Mouse (Mus musculus): ENCODE data around the gene Izumo4.

Izumo4 gene

DNA sequence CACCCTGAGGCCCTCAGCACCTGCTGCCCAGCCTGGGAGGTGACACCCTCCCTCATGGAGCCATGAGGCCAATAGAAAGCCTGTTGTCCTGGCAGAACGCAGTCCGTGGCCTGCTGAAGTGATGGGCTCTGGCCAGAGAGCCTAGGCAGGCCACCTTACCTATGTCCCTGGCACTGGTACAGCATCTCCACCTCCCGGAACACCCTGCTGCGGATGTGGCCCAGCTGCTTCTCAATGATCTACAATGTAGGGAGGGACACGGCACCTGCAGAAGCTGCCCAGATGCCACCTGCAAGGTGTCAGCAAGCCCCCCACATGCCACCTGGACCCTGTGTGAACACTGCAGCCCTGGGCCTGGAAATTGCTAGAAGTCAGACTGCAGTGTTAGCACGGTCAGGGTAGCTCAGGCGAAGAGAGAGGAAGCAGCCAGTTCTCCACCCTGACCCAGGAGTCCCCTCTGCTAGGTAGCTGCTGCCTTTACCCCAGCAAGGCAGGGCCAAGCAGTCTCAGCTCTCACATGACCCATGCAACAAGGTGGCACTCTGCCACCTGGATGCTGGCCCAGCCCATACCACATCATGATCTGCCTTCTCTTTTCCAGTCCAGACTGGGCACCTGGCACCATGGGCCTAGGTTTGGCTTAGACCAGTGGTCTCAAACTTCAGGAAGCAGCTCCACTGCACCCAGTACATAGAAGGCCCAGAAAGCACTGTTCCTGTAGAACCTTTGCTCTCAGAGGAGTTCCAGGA is 32.1 kb upstream of the Izumo4 start:
- no peak for DNase-seq (ENCODE audit: low spot score in 2 of 2)

GRCm38 (mm10) chr10:80670531-80670930 is 31.5 kb upstream of the Izumo4 start:
- no peak for DNase-seq (ENCODE audit: low spot score in 2 of 2)

DNA sequence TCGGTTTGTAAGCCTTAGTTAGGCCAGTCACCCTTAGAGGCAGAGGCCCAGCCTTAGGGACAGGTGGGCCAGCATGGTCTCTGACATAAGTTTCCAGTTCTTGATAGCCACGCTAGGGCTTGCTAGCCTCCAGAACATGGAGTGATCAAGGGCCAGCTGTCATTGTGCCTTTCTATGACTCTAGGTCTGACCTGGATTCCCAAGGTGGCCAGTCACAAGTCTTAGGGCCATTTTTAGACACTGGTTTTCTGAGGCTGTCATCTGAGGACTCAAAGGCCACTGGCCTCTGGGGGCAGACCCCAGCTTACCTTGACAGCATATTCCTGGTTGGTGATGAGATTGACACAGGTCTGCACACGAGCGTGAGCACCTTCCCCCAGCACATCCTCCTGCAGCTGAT is 30.7 kb upstream of the Izumo4 start:
- DNase-seq (ENCODE audit: low spot score in 2 of 2), result no peak

DNA sequence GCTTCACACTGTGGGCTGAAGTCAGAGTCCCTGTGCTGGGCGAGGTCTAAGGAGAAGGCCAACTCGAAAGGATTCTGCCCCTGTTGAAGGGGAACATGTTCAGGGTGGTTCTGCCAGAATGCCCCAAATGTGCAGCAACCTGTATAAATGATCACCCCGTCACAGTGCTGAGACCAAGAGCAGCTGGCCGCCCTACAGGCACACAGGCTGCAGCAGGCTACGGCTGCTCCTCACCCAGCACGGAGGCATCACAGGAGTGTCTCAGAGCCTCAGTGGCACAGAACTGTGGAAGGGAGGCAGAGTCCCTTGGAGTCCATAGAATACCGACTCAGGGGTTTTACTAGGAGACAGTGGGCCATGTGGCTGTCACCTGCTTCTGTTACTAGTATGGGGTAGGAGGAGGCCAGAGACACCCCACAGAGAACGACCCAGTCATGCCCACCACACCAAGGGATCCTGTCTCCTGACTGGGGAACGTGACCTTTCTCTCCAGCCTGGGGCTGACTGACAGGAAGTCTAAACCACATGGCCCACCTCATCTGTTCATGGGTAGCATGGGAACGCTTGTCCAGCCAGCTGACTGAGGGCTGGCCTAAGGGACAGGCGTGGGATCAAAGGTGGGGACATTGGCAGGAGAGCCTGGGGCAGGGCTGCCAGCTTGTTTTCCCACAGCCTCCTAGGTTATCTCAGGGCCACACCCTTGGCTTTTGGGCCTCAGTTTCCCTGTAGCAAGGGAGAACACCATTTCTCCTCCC is 29.9 kb upstream of the Izumo4 start:
- DNase-seq (ENCODE audit: low spot score in 2 of 2), result peak in 1 of 2 experiments; percentile 51

- DNase-seq (ENCODE audit: low spot score in 2 of 2), result no peak
Measured at GRCm38 (mm10) chr10:80673690-80674089, 28.3 kb upstream of the Izumo4 start.

- no peak for DNase-seq (ENCODE audit: low spot score in 2 of 2)
Measured at GRCm38 (mm10) chr10:80674161-80674711, 27.7 kb upstream of the Izumo4 start.

- no peak for DNase-seq (ENCODE audit: low spot score in 2 of 2)
Measured at GRCm38 (mm10) chr10:80674851-80675404, 27.1 kb upstream of the Izumo4 start.

DNA sequence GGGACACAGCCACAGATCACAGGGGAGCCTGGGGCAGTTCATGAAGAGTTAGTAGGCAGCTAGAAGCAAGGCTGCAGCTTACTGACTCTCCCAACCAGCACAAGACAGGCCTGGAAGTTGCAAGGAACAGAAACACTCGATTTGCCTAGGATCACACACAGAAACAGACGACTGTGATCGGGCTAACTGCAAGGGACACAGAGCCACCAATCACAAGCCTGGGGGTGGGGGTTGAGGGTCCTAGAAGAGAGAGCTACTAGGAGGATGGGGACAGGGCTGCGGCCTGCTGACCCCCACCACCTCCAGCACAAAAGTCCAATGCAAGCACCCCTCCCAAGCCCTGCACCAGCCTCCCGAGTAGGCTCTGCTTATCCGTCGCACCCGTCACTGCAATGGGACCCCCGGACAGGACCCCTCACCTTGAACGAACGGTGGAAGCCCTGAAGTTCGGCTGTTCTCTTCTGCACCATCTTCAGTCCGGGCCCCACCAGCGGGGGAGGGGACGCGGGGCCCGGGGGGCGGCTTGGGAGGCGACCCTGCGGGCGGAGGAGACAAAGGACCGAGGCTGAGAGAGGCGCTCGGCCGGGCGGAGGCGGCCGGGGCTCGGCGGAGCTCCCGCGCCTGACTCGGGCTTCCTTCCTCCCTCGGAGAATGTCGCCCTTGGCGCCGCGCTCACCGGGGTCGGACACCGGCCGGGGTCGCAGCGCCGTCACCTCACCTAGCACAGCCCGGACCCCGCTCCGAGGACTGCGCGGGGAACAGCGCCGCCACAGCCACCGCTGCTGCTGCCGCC is 26.4 kb upstream of the Izumo4 start:
- DNase-seq (ENCODE audit: low spot score in 2 of 2), result no peak

GRCm38 (mm10) chr10:80676198-80676928 is 25.6 kb upstream of the Izumo4 start:
- DNase-seq (ENCODE audit: low spot score in 2 of 2), result peak; percentile 100

- DNase-seq (ENCODE audit: low spot score in 2 of 2), result peak; percentile 75 to 82
Measured at GRCm38 (mm10) chr10:80677128-80677875, 24.7 kb upstream of the Izumo4 start.

GRCm38 (mm10) chr10:80677942-80678436 is 24.0 kb upstream of the Izumo4 start, which contains the start of gene Mknk2:
Gene Mknk2, minus strand, starts transcription at chr10:80678112.
- peak; percentile 82 to 88 for DNase-seq (ENCODE audit: low spot score in 2 of 2)

GRCm38 (mm10) chr10:80678601-80679377 is 23.2 kb upstream of the Izumo4 start:
- DNase-seq (ENCODE audit: low spot score in 2 of 2), result no peak

DNA sequence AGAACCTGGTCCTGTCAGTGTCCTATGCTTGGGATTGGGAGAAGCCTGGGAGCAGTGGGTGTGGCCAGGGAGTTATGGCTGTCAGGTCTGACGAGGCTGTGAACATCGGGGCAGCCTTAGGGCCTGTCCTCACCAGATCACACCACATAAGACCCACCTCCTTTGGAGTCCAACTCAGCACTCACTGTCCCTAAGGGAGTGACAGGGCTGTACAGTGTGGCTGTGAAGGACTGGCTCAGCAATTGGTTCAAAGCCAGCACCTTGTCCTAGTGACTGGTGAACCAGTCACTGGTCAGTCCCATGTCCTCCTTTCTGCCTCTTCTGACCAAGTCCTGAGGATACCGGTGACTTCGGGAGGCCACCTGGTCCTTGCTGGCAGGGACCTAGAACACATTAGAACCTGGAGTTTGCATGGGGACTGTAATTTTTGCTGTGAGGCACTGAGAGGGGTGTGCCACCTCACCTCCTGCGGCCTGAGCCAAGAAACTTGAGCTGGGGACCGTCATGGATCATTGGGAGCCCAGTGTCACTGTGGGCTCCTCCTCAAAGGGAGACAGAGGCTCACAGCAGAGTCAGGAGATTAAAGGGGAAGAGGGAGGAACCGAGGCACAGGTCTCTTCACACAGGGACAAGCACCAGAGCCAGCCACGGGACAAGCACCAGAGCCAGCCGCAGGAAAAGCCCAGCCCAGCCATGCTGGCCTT is 22.3 kb upstream of the Izumo4 start:
- no peak for DNase-seq (ENCODE audit: low spot score in 2 of 2)

GRCm38 (mm10) chr10:80680260-80680696 is 21.7 kb upstream of the Izumo4 start:
- DNase-seq (ENCODE audit: low spot score in 2 of 2), result no peak

DNA sequence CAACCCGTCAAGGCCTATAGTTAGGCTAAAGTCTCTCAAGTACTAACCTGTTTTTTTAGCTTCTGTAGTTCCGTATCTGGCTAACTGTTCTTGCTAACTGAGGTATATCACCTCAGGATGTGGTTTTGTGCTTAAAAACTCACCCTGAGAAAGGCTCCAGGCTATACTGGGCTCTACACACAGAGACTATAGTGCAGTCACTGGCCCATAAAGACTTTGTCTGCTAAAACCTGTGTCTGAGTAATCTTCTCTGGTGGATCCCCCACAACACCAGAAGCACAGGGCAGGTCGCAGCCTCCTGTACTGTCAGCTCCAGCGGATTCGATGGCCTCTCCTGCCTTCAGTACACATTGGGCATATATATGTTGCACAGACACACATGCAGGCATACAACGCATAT is 20.0 kb upstream of the Izumo4 start:
- peak; percentile 78 to 80 for DNase-seq (ENCODE audit: low spot score in 2 of 2)

GRCm38 (mm10) chr10:80683647-80684046 is 18.3 kb upstream of the Izumo4 start:
- DNase-seq (ENCODE audit: low spot score in 2 of 2), result no peak

GRCm38 (mm10) chr10:80684214-80684613 is 17.8 kb upstream of the Izumo4 start:
- DNase-seq (ENCODE audit: low spot score in 2 of 2), result peak; percentile 73 to 83

DNA sequence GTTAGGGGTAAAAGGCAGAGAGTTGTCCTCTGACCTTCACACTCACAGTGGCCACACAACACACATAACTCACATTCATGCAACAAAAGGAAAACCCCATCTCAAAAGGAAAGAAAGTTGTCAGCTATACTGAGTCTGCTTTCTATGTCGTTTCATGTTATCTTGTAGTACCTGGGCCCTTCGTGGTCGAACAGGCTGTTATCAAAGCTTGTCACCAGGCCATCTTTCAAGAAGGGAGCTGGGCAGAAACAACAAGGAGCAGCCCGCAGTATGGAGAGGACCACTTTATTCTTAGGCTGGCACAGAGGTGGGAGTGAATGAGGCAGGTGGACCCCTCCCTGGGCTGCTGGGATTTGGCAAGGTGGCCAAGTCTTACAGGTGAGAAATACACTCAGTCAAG is 17.0 kb upstream of the Izumo4 start:
- DNase-seq (ENCODE audit: low spot score in 2 of 2), result no peak

DNA sequence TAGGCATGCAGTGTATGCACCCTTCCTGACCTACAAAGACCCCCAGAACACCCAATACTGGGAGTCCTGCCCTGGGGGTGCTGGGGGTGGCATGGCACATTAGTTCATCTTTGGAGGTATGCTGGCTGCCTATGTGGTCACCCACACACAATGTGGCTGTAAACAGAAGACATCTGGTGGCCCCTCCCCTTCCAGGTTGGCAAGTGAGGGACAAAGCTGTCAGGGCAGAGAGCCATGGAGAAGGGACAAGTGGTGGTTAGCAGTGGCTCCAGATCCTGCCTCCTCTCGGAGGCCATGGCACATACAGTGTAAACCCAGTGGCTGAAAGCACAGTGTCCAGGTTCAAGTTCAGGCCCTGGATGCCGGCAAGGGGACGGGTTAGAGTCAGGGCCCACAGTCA is 15.4 kb upstream of the Izumo4 start:
- DNase-seq (ENCODE audit: low spot score in 2 of 2), result no peak

Data from natural killer cell, adult 2 months (primary cell).